Mouse (Mus musculus) brain, embryonic 18.5 days (tissue): Measurements from ENCODE around the gene Faah.

Experiments
- DNase-seq: peaks from one replicate; pipeline ENCODE4 v3.0.0-alpha.2; 2012; ENCODE audit warnings: low read depth, low spot score

Gene Faah

DNA sequence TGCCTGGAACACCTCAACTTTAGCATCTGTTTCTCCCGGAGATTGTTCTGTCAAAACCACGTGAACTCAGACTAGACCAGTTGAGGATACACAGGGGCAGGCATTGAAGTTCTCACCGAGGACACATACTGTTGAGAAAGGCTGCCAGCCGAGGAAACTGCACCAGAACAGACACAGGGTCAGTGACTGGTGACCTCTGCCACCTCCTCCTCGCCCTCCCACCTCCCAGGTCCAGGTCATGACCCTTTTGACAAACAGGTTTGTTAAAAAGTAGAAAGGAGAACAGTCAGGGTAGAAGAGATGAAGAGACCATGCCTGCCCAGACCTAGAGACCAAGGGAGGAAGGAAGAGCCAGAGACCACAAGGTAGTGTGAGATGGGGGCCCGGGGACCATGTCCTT lies 17.1 kb downstream of the Faah start:
- no peak for DNase-seq

DNA sequence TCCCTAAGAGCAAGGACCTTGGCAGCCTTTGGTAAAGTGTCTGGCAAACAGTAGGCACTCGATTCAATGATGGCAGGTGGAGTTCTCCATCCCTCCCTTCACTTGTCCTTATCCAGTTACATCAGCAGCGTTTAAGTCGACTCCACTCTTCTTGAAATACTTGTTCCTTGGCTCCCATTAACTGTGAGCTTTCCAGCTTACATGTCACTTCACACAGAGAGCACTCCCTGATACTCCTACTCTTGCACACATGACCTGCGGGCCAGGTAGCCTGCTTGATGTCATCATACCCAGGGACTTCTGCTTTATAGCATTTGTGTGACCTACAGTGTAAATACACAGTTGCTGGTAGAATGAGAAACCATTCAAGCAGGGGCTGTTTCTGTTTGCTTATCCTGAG lies 21.0 kb downstream of the Faah start:
- DNase-seq, result no peak

DNA sequence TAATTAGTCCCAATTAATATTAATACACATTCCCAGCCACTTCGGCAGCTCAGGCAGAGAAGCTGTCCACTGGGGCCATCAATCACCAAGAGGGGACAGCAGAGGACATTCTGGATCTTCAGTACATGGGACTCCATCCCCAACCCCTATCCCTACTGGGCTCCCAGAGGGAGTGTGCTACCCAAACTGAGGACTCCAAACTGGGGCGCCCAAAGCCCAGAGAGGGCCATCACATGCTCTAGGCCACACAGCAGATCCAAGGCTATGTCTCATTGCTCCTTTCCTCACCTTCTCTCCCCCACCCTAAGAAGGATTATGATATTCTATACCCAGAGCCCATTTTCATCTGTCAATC lies 22.4 kb downstream of the Faah start:
- no peak for DNase-seq

DNA sequence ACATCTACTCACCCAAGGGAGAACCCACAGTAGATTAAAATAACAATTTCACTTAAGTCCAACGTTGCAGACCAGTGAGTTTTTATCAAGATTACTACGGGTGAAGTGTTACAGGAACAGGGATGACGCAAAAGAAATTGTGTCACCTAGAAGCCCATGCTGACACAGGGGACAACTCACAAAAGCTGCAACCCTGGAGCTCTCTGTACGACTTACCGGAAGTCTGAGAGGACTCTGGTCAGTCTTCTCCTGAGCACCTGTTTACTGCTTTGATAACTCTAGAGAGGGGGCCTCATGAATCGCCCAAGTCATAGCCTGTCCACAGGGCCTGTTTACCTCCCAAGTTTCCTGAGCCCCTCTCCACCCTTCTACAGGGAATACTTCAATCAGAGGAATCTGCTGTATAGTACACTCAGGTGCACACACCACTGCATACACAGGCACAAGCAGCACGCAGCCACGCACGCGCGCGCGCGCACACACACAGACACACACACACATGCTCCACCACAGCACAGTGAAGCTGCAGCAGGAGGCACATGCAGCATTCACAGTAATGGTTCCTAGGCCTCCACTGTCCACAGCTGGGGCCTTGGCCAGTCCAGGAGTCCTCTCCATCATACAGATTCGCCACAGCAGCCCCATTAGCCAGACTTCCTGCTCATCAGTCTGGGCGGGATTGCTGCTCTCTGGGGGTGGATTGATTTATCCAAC lies 22.9 kb downstream of the Faah start:
- DNase-seq, result no peak

DNA sequence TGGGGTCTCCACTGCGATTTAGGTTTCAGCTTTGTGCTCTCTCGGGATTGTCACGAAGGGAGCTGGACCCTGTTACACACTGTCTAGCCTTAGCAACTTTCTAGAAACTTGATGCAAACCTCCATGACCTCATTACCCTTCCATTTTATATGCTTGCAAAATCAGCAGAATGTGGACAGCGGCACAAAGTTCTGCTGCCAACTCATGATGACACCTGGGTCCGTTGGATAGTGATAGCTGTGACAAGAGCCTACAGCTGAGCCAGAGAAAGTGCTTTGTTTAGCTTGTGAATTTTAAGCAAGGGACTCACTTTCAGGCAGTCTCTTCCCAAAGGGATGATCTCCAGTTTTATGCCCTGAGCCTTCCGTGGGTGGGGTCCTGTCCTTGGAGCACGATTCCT lies 28.3 kb downstream of the Faah start:
- no peak for DNase-seq

DNA sequence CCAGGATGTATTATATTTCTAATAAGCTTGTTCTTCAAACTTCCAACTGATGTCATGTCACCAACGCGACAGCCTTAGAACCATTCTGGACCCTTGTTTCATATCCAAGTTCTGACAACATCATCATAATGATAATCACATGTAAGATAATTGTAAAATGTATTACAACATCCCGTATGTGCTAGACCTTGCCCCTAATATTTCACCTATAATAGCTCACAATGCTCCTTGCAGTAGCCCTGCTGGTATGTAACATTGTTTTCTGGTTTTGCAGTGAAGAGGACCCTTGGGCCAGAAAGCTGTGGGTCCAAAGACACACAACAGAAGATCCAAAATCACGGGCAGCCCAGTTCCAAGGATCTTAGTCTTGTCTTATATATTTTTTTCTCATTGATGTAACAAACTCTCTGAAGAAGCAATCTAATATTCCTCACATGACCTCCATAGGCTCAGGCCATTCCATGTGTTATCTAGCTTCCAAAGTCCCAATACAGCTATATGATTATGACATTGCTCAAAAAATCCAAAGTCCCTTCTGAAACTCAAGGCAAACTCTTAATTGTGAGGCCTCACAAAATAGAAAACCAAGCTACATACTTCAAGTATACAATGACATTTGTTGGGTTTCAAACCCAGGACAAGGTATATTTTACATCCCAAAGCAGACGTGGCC lies 29.7 kb downstream of the Faah start:
- no peak for DNase-seq

DNA sequence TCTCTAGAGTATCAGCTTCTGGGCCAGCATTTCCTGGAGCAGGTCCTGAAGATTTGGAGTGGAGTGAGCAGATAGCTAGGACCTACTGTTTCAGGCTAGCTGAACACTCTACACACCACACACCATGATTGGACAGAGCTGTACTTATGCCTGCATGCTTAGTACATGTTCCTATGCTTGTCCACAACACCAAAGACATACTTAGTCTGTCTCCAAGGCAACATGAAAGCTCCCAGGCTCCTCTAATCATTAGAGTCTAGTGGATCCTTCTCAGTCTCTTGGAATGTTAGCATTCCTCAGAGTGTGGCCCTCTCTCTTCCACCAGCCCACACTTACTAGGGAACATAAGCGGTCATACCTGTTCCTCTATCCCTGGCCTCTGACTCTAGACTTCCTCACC lies 30.3 kb downstream of the Faah start:
- DNase-seq, result no peak

DNA sequence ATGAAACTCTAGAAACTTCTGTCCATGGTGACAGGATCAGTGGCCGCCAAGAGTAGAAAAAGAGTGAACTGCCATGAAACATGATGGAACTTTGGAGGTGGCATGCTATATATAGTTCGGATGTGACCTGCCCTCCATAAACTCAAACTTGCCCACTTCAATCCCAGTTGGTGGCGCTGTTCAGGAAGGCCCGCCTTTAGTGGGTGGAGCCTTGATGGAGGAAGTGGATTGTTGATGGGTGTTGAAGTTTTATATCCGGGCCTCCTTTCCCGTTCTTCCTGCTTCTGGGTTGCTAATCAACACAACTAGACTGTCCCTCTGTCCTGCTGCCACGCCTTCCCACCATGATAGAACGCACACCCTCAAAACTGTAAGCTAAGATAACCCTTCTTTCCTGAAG lies 32.8 kb downstream of the Faah start:
- DNase-seq, result no peak

DNA sequence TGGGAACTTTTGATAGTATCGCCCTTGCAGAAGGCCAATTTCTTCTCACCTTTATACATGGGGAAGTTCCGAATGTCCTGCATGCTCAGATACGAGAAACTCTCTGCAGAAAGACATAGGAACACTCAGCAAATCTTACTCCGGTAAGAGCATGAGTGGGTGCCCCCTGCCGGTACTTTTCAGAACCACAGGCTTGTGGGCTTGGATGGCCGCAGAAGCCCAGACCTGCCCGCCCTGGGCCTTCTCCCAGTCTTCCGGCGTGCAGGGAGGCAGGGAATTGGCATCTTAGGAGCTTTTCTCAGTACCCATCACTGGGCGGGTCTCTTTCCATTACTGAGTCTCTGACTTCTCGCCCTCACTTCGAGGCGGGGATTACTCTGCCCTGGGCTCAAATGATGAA lies 33.6 kb downstream of the Faah start:
- DNase-seq, result peak; percentile 22

DNA sequence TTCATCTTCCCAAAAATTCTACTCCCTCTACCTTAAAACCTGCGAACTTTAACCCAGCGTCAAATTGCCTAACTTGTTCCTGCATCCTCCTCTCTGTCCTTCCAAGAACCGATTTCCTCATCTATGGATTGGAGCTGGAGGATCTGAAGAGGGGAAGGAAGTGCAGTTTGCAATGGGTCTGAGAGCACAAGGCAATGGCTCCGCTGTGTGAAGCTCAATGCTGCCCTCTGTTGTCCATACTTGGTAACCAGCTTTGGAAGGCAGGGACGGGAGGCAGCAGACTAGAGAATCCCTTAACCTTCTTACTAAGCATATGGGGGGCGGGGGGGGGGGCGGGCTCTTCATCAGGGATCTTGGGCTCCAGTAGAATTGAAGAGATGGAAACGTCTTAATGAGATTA lies 37.0 kb downstream of the Faah start:
- peak; percentile 46 for DNase-seq

DNA sequence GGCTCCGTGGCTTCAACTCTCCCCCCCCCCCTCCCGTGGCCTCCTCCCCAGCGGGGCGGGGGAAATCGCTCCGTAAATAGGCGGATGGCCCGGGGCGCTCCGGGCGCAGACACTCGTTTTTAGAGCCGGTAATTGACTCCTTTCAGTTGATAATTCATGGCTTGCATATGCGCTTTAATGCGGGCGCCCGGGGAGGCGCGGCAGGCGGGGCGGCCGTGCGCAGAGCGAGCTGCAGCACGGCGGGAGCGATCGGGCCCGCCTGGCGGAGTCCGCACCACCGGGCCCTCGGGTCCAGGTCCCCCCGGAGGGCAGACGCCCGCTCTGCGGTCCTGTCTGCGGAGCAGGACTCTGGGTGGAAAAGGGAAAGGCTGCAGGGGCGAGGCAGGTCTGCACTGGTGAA lies 38.3 kb downstream of the Faah start:
- no peak for DNase-seq

DNA sequence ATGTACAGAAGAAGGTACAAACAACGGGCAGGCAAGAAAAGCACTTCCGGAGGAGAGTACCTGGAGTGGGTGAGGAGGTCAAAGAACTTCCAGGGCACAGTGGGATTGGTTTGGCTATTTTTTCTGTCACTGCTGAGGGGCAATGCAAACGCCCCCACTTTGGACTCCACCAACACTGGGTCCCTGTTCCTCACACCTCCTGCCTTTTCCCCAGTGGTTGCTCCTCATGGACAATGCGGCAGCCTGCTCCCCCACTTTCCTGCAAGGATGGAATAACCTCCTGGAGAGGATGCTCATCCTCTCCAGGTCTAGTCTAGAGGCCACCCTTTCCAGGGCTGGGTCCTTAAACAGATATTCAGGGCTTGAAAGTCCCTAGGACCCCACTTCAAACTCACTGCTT lies 38.8 kb downstream of the Faah start:
- no peak for DNase-seq

DNA sequence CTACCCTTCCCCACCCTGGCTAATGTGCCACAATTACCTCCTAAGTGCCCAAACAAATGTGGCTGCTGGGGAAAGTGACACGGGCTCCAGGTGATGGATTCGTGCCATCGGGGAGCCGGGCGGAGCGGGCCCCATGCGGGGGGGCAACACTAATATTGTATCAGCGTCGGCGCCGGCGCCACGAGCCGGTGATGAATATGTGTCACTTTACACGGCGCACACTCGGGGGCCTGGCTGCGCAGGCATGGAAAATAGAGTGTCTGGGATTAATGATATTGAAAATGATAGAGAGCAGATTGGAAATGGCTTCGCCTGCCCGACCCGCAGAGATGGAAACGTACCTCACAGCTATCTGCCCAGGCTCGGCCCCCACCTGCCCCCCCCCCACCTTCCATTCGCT lies 45.2 kb downstream of the Faah start:
- no peak for DNase-seq

DNA sequence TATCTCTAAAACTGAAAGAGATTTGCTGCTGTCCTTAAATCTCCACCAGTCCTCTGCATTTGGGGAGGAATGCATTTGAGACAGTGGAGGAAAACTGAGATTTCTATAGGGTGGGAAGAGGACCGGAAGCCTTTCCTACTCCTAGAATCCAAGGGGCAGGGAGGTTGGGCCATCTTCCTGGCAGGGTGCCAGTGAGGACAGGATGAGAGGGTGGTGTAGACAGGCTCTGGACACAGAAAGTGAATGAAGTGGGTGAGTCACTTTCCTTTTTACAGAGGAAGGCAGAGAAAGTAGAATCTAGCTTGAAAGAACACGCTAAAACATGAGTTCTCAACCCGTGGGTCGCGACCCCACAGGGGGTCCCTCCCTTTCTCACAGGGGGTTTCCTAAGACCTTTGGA lies 53.3 kb downstream of the Faah start:
- no peak for DNase-seq

DNA sequence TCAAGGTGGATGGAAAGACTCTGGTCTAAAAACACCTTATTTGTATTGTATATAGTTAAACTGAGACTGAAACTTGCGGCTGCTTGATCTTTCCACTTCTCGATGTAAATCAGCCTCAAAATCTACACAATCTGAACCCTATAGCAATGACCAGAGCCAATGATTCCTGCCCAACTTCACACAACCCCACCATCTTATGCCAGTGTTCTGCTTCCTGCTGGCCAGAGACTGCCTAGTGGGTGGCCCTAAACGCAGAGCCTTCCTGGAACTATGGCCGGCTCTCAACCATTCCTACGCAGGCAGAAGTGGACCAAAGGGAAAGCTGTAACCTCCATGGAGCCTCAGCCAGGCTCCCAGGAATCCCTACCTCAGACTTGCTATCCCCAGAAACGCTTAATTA lies 54.0 kb downstream of the Faah start:
- no peak for DNase-seq

DNA sequence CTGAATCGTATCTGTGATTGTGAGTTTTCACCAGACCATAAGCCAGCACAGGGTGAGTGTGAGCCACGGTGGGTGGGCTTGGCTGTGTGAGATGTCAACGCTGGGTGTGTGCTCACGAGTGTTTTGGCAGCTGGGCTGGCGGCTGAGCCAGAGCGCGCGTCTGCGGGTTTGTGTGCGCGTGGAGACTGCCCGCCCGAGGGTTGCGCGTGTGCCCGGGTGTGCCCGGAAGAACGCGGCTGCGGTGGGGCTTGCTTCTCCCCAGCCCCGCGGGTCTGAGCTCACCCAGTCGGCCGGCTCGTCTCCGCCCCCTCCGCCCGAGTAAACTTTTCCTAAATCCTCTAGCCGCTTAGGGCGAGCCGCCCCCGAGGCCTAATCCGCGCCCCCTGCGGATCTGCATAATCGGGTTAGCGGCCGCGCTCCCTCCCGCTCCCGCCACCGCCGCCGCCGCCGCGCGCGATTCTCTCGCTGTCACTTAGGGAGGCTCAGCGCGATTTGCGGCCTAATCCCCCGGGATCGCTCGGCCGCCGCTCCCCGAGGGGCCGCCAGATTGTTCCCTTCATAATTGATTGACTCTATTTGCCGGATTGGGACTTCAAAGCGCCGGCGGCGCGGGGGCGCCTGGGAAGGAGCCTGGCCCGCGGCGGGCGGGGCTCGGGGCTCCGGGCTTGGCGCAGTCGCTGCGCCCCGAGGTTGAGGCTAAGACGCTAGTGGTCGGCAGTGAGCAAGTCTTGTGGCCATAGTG lies 54.9 kb downstream of the Faah start:
- no peak for DNase-seq

DNA sequence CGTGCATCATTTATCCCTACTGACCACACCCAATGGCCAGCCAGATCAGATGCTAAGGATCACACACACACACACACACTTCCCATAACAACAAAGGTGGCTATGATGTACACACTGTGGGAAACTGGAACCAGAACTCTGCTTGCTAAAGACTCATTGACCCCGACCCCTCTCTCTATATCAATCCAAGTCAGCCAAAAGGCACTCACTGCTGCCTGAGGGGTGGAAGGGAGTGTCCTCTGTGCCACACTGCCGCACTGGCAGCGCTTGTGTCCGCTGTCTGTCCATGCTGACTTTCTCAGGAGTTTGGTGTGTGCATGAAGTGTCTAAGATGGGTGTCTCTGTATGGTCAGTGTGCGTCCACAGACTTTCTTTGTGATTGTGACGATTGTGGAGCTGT lies 55.7 kb downstream of the Faah start:
- DNase-seq, result no peak

DNA sequence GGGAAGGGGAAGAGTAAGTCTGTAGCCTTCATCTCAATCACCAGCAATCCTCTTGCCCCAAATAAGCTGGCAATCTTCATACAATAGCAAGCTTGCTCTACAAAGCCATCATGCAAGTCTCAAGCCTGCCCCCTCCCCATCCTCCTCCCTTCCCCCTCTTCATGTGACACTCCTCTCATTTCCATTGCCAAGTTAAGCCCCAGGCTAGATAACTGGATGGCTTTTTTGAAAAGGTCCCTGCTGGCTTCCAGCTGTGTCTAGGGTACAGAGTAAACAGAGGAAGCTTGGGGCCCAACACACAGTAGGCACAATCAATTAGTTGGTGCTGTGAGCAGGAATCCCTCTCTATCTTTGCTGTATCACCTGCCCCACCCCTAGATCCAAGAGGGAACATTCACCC lies 58.2 kb downstream of the Faah start:
- DNase-seq, result no peak

DNA sequence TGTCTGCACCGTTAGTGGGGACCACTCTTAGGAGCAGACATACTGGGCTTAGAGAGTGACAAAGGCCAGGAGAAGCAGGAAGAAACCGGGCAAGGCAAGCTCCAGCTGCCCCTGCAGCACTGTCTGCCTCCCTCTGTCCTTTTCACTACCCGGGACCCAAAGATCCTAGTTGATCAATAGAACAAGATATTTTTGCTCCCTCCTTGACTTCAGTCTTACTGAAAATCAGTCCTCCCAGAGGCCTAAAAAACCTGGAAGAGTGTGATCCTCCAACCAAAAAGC lies 62.3 kb downstream of the Faah start:
- no peak for DNase-seq

DNA sequence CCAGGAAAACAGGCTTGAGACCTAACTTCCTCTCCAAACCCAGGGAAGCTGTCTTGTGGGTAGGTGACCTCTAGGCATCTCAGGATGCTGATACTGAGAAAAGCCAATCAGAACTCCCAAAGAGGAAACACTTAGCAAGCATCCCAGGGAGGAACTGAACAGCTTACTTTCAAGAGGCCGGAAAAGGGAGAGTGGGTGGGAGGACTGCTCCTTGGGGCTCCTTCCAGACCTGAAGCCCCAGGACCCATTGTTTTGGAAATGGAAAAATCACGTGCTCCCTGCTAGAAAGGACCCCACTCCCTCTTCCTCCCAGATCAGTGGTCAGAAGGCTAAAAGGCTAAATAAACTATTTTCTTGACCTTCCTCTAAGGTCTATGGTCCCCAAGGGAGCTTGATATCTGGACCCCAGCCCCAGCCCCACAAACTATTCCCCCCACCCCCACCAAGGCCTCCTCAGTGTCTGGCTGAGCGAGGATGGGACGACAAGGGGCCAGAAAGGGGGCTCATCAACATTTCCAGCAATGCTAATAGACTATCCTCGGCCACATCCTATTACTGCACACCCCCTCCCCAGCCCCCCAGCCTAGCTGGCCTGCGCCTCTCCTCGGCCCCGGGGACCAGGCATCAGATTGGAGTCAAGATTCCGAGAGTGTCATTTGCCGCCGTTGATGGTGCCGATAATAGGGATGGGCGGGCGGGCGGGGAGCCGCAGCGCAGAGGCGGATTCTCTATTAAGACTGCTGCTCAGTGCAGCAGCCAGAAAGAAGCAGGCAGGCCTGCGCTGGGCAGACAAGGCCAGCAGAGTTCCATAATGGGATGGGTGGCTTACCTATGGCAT lies 62.9 kb downstream of the Faah start:
- DNase-seq, result no peak

DNA sequence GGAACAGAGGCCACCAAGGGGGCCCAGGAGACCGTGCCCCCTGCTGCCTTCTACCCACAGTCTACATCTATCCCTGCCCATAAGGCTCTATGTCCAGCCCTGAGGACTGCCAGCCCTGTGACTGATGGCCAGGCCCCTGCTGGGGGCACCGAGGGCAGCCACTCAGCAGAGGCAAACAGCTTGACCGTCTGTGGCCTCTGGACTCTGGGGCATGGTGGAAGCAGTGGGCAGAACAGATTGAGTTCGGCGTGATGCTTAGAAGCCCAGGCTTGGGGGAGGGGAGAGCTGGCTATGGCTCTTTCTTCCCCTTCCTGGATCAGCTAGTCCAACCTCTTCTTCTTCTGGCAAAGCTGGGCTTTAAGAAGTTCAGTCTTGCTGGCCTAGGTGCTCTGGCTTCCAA lies 64.2 kb downstream of the Faah start:
- no peak for DNase-seq

DNA sequence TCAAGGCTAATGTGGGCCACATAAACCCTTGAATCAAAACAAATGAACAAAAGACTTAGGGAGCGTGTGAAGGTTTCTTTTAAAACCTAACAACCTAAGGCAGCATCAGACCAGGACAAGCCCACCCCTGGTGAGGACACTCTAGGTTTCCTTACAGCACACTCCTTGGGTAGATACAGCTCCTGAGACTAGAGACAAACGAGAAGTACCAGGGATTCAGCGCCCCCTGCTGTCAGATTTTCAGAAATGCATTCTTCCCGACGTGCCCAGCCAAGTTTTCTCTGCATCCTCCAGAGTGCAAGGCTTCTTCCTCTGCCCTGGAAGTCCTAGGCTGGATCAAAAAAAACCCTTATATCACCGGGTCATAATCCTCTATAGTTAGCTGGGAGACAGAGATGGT lies 65.0 kb downstream of the Faah start:
- no peak for DNase-seq
